Mouse (Mus musculus): ENCODE data around the gene Dysf.

GRCm38 (mm10) chr6:84068236-84068635 is 59.8 kb downstream of the Dysf start:
- TF ChIP-seq POLR2A (IDR thresholded peaks at IDR 0.05; ENCODE audit: borderline replicate concordance, extremely low read depth, low read depth, low read length) (no peak), CTCF (IDR thresholded peaks at IDR 0.05; ENCODE audit: insufficient read depth, low read length) (no peak)
